Comparison of ENCODE assay signal across 19 mouse cellular contexts in the genomic region with DNA sequence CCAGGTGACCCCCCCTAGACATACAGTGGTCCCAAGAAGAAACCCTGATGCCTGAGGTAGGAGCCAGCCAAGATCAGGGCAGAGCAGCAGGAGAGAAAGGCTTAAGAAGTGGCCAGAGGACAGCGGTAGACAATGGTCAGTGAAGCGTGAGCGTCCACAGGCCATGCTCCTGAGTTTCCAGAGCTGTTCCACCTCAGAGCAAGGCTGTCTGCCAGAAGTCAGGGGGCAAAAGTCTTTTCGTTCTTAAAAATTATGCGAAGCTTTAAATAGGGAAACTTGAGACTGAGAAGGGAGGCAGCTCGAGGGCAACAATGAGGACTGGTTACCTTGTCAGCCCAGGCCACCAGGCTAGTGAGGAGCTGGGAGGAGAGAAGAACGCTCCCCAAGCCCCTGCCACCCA. TPM values are rescaled to one million over a fixed set of nuclear protein-coding genes. Genes with fewer than 3 reads are reported as not detected.
DNase-seq lines count a peak whose midpoint lies in the region; ATAC-seq lines count a peak whose summit lies in the region.
"Had no signal": no experiment of that assay in that cellular context is flagged by ENCODE, and none has a peak within 500 bp of the region (broad histone marks: within the 10 kb centered on the region; RNA-seq: fewer than 3 reads in every experiment).

No protein-coding gene starts in this region.

- H3K36me3 ChIP-seq in kidney, embryonic 16.5 days (ENCODE audit: insufficient read depth, low read length) = peaks cover 16% of the 10 kb centered on the region
- H3K36me3 ChIP-seq in forebrain, embryonic 11.5 days (ENCODE audit: control insufficient read depth, insufficient read depth, low read length) = peaks cover under 1% of the 10 kb centered on the region; the same call in 1 of the 2 replicates
- 0 out of 2 replicates have a peak, but pooled peaks cover 5% of the 10 kb centered on the region for H3K36me3 ChIP-seq in heart, embryonic 11.5 days (ENCODE audit: control insufficient read depth, insufficient read depth, low read length)

- no peak overlapping the region for H3K4me2 ChIP-seq in kidney, embryonic 16.5 days (replicated peaks; ENCODE audit: low read depth, low read length)
- no peak overlapping the region for H3K4me2 ChIP-seq in forebrain, embryonic 11.5 days (ENCODE audit: low read depth, low read length, severe bottlenecking)
- no peak overlapping the region for H3K4me2 ChIP-seq in heart, embryonic 11.5 days
- H3K4me2 ChIP-seq: embryonic facial prominence, embryonic 15.5 days; forebrain, embryonic 15.5 days; hindbrain, embryonic 12.5 days had no signal

- no peak overlapping the region for H3K4me3 ChIP-seq in kidney, embryonic 16.5 days (ENCODE audit: low read length)
- no peak overlapping the region for H3K4me3 ChIP-seq in forebrain, embryonic 11.5 days (ENCODE audit: low read depth, low read length)
- H3K4me3 ChIP-seq in heart, embryonic 11.5 days (ENCODE audit: low read depth, low read length) = no peak overlapping the region
- H3K4me3 ChIP-seq: embryonic facial prominence, embryonic 15.5 days; erythroblast, embryonic 14.5 days; forebrain, embryonic 10.5 days; forebrain, embryonic 15.5 days; hindbrain, embryonic 12.5 days had no signal

- no peaks in the 10 kb centered on the region for H3K9me3 ChIP-seq in kidney, embryonic 16.5 days (ENCODE audit: low read length)
- H3K9me3 ChIP-seq in forebrain, embryonic 11.5 days (ENCODE audit: control insufficient read depth, low read length) = no peaks in the 10 kb centered on the region
- H3K9me3 ChIP-seq in heart, embryonic 11.5 days (replicated peaks; ENCODE audit: control insufficient read depth, low read length) = no peaks in the 10 kb centered on the region
- H3K9me3 ChIP-seq: embryonic facial prominence, embryonic 15.5 days; forebrain, embryonic 10.5 days; forebrain, embryonic 15.5 days; hindbrain, embryonic 12.5 days had no signal

- 61% methylated on average over 7 of the region's 7 CpGs for WGBS in kidney, embryonic 16.5 days
- WGBS in forebrain, embryonic 11.5 days = 89% methylated on average over 7 of the region's 7 CpGs
- 86% methylated on average over 7 of the region's 7 CpGs for WGBS in heart, embryonic 11.5 days (ENCODE audit: insufficient replicate concordance)

- no peak overlapping the region for H3K9ac ChIP-seq in kidney, embryonic 16.5 days (replicated peaks; ENCODE audit: low read length)
- H3K9ac ChIP-seq in forebrain, embryonic 11.5 days (ENCODE audit: low read length) = no peak overlapping the region
- H3K9ac ChIP-seq in heart, embryonic 11.5 days (ENCODE audit: low read depth, low read length) = no peak overlapping the region
- H3K9ac ChIP-seq: embryonic facial prominence, embryonic 15.5 days; forebrain, embryonic 15.5 days; hindbrain, embryonic 12.5 days had no signal

- H3K27me3 ChIP-seq in kidney, embryonic 16.5 days (ENCODE audit: insufficient read depth, low read length) = no peaks in the 10 kb centered on the region
- H3K27me3 ChIP-seq in forebrain, embryonic 11.5 days (ENCODE audit: control insufficient read depth, insufficient read depth, low read length) = no peaks in the 10 kb centered on the region
- H3K27me3 ChIP-seq in heart, embryonic 11.5 days (ENCODE audit: control insufficient read depth, insufficient read depth, low read length) = no peaks in the 10 kb centered on the region
- H3K27me3 ChIP-seq: embryonic facial prominence, embryonic 15.5 days; forebrain, embryonic 15.5 days had no signal

- peak overlapping the region; percentile 52; the same call in 1 of the 2 replicates for H3K27ac ChIP-seq in kidney, embryonic 16.5 days (ENCODE audit: low read length)
- H3K27ac ChIP-seq in forebrain, embryonic 11.5 days (ENCODE audit: low read depth, low read length) = no peak overlapping the region
- no peak overlapping the region for H3K27ac ChIP-seq in heart, embryonic 11.5 days (ENCODE audit: low read depth, low read length)
- H3K27ac ChIP-seq: forebrain, embryonic 10.5 days; forebrain, embryonic 15.5 days; hindbrain, embryonic 12.5 days had no signal

- peaks cover 14% of the 10 kb centered on the region for H3K4me1 ChIP-seq in kidney, embryonic 16.5 days (ENCODE audit: insufficient read depth, low read length)
- H3K4me1 ChIP-seq in forebrain, embryonic 11.5 days (replicated peaks; ENCODE audit: control insufficient read depth, insufficient read depth, low read length) = peaks cover 8% of the 10 kb centered on the region
- peaks cover 30% of the 10 kb centered on the region for H3K4me1 ChIP-seq in heart, embryonic 11.5 days (ENCODE audit: control insufficient read depth, insufficient read depth, low read length)

- ATAC-seq in kidney, embryonic 16.5 days (ENCODE audit: low FRiP score, low TSS enrichment) = no peak
- ATAC-seq in forebrain, embryonic 11.5 days (replicated peaks; ENCODE audit: low FRiP score) = no peak
- no peak for ATAC-seq in heart, embryonic 11.5 days (replicated peaks; ENCODE audit: insufficient number of reproducible peaks, low FRiP score, low TSS enrichment)
- ATAC-seq: forebrain, embryonic 15.5 days had no signal

- peak; percentile 11 for DNase-seq in urinary bladder, adult 2 months (ENCODE audit: low spot score)
- DNase-seq in urinary bladder, postnatal 25 days (ENCODE audit: low spot score) = no peak
- peak; percentile 76 to 90 for DNase-seq in kidney, postnatal 25 days
- DNase-seq in forebrain, embryonic 11.5 days (ENCODE audit: low spot score) = no peak
- no peak for DNase-seq in thymus, adult 18-20 months
- DNase-seq: adrenal gland, postnatal 14 days; cerebellum, adult 8-10 months; cerebellum, postnatal 14 days; embryo, embryonic 11 days; heart, postnatal 10 days; heart, postnatal 4 days had no signal

RNA-seq across cellular contexts. Expression of a gene that starts 4.6 kb away (rescaled TPM):
- 4.5 and 5.3 TPM in 2 replicates for polyA plus RNA-seq in urinary bladder, adult 2 months (2012; rRNA removed)
- polyA plus RNA-seq in kidney, embryonic 16.5 days (2015; fragmentation: Nextera tagmentation; extraction: Ambion mirVana) = 14.0 and 14.7 TPM in 2 replicates
- polyA plus RNA-seq in forebrain, embryonic 11.5 days (2014; fragmentation: Nextera tagmentation; extraction: Ambion mirVana) = 12.5 and 15.3 TPM in 2 replicates
- polyA plus RNA-seq in heart, embryonic 11.5 days (2014; fragmentation: Nextera tagmentation; extraction: Ambion mirVana) = 11.5 and 13.0 TPM in 2 replicates
- polyA plus RNA-seq: erythroblast, embryonic 14.5 days had no signal

RNA-seq across cellular contexts. Expression of a gene that starts 10.9 kb away (rescaled TPM):
- 40.7 and 65.9 TPM in 2 replicates for polyA plus RNA-seq in urinary bladder, adult 2 months (2012; rRNA removed)
- 0.91 and 1.2 TPM in 2 replicates for polyA plus RNA-seq in kidney, embryonic 16.5 days (2015; fragmentation: Nextera tagmentation; extraction: Ambion mirVana)
- 0.08 and 0.16 TPM in 2 replicates for polyA plus RNA-seq in forebrain, embryonic 11.5 days (2014; fragmentation: Nextera tagmentation; extraction: Ambion mirVana)
- 0.63 and 0.79 TPM in 2 replicates for polyA plus RNA-seq in heart, embryonic 11.5 days (2014; fragmentation: Nextera tagmentation; extraction: Ambion mirVana)

RNA-seq across cellular contexts. Expression of a gene that starts 15.9 kb away (rescaled TPM):
- polyA plus RNA-seq in urinary bladder, adult 2 months (2012; rRNA removed) = 17.0 and 22.2 TPM in 2 replicates
- 113 and 124 TPM in 2 replicates for polyA plus RNA-seq in kidney, embryonic 16.5 days (2015; fragmentation: Nextera tagmentation; extraction: Ambion mirVana)
- polyA plus RNA-seq in forebrain, embryonic 11.5 days (2014; fragmentation: Nextera tagmentation; extraction: Ambion mirVana) = 170 and 180 TPM in 2 replicates
- polyA plus RNA-seq in heart, embryonic 11.5 days (2014; fragmentation: Nextera tagmentation; extraction: Ambion mirVana) = 61.5 and 62.8 TPM in 2 replicates

RNA-seq across cellular contexts. Expression of a gene that starts 52.9 kb away (rescaled TPM):
- 38.7 and 38.8 TPM in 2 replicates for polyA plus RNA-seq in urinary bladder, adult 2 months (2012; rRNA removed)
- 7.3 and 7.4 TPM in 2 replicates for polyA plus RNA-seq in kidney, embryonic 16.5 days (2015; fragmentation: Nextera tagmentation; extraction: Ambion mirVana)
- 3.7 and 4.1 TPM in 2 replicates for polyA plus RNA-seq in forebrain, embryonic 11.5 days (2014; fragmentation: Nextera tagmentation; extraction: Ambion mirVana)
- polyA plus RNA-seq in heart, embryonic 11.5 days (2014; fragmentation: Nextera tagmentation; extraction: Ambion mirVana) = 1.5 and 1.7 TPM in 2 replicates
- polyA plus RNA-seq: C2C12 had no signal

RNA-seq across cellular contexts. Expression of a gene that starts 54.7 kb away (rescaled TPM):
- 3.4 and 4.1 TPM in 2 replicates for polyA plus RNA-seq in urinary bladder, adult 2 months (2012; rRNA removed)
- polyA plus RNA-seq in kidney, embryonic 16.5 days (2015; fragmentation: Nextera tagmentation; extraction: Ambion mirVana) = 0.15 and 0.22 TPM in 2 replicates
- not detected in 2 replicates for polyA plus RNA-seq in forebrain, embryonic 11.5 days (2014; fragmentation: Nextera tagmentation; extraction: Ambion mirVana)
- 0.19 TPM in 1 of 2 replicates, not detected in the other for polyA plus RNA-seq in heart, embryonic 11.5 days (2014; fragmentation: Nextera tagmentation; extraction: Ambion mirVana)
- polyA plus RNA-seq: forebrain, embryonic 15.5 days; hindbrain, embryonic 12.5 days had no signal

Comparison
In these comparisons a context has a peak if more than half of its experiments do, and no peak if none do; other contexts are left out.
1. DNase-seq: peak in urinary bladder, adult 2 months (single experiment) and kidney, postnatal 25 days (2 of 2); none in urinary bladder, postnatal 25 days (single experiment), forebrain, embryonic 11.5 days (single experiment) and thymus, adult 18-20 months (0 of 2).
2. RNA of a gene that starts 10.9 kb away (polyA plus RNA-seq): 40.7 to 65.9 TPM in urinary bladder, adult 2 months; 0.91 to 1.2 TPM in kidney, embryonic 16.5 days, 0.63 to 0.79 TPM in heart, embryonic 11.5 days and 0.08 to 0.16 TPM in forebrain, embryonic 11.5 days; every median in the first group is over 10 times any median in the second.